Mouse (Mus musculus) thymus, postnatal 25 days (tissue): ENCODE measurements at regions not wholly inside any gene's neighbourhood (a gene's known extent, or its start where the extent isn't known, plus 50 kb on each side); places are given as distances from the start of the nearest gene placed in this dataset.

Experiments
- DNase-seq: peaks from one replicate; pipeline ENCODE4 v3.0.0; 2022

- no peak for DNase-seq
Observed at GRCm38 (mm10) chr15:93876335-93876734, 280.6 kb upstream of the Prickle1 start.

DNA sequence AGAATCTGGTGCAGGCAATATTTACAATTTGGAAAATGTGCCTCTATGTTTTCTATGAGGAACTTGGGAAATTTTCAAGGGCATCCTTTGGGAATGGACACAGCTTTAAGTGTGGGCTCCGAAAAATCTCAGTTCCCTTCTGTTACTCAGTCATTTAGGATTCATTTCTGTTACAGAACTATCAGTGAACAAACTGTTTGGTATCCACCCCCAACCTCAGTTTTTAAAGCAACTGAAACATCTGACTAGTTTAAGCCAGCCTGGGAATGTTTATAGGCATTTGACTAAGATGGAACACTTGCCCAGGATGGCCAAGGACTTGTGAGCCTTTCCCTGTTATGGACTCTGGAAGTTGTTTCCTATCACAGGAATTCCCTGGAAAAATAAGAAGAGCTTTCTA, 280.0 kb upstream of the Prickle1 start:
- no peak for DNase-seq

- no peak for DNase-seq
Observed at GRCm38 (mm10) chr15:93874206-93874605, 278.5 kb upstream of the Prickle1 start.

GRCm38 (mm10) chr15:93857336-93857901, 261.7 kb upstream of the Prickle1 start:
- no peak for DNase-seq

GRCm38 (mm10) chr15:93853221-93853620, 257.5 kb upstream of the Prickle1 start:
- no peak for DNase-seq

DNA sequence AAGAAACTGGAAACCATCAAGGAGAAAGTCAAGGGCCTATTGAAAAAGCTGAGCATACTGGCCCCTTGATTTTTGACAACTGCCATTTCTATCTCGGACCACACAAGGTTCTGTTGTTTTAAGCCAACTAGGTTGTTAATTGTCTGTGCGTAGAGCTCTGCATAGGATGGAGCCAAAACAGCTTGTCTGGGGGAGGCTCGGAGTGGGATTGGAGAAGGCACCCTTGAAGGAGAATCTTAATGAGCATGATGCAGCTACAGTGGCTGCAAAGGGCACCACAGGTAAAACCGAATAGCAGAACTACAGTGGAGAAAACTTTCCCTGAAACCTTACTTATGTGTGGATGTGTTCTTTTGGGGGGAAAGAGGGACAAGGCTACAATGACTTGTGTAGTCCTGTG, 256.4 kb upstream of the Prickle1 start:
- DNase-seq: no peak

- no peak for DNase-seq
Observed at GRCm38 (mm10) chr15:93850388-93850787, 254.7 kb upstream of the Prickle1 start.

GRCm38 (mm10) chr15:93848830-93849229, 253.1 kb upstream of the Prickle1 start:
- DNase-seq: no peak

DNA sequence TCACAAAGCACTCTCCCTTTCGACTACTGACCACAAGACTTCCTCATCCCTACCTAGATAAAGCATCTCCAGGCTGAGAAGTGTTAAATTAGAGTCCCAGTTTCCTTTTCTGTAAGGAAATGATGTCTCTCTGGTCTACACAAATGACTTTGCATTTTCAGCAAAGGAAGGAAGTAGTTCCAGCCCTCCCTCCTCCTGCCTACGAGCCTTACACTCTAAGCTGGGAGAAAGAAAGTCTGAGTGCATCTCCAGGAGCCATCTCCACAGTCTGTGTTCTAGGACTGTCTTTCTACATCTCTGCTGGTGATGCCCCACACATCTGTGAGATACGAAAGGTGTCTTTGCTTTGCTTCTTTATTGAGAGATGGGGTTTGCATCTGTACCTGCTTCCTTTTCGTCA, 251.1 kb upstream of the Prickle1 start:
- no peak for DNase-seq

- no peak for DNase-seq
Observed at GRCm38 (mm10) chr15:93845801-93846200, 250.1 kb upstream of the Prickle1 start.

DNA sequence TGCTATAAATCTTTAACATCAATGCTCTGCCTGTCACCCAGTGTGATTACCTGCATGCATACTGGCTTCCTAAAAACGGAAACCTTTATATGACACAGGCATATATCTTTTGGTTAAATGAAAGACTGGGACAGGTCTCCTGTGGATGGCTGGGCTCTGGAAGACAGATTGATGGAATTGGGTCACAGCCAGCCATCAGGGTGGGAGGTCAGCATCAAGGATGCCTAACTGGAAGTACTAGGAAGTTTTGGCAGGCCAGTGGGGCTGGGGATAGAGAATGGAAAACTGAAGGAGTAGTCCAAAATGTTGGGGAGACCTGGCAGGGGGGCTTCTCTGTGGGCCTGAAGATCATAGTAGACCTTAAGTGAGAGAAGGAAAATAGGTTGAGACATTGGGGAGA, 237.3 kb upstream of the Prickle1 start:
- DNase-seq: no peak

GRCm38 (mm10) chr15:93832431-93832936, 236.8 kb upstream of the Prickle1 start:
- peak; percentile 21 for DNase-seq

DNA sequence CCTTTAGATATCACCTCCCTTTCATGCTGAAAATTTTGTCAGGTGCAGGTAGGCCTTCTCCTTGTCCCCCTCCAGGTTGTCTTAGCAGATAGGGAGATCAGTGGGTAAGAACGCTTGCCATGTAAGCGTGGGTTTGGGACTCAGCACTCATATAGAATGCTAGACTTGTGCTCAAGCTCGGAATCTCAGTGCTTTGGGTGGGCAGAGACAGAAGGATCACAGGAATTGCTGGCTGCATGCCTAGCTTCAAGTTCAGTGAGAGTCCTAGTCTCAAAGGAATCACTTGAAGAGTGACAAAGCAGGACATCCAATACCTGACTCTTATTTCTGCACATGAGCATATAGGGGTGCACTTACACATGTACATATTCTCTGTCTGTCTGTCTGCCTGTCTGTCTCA, 235.5 kb upstream of the Prickle1 start:
- DNase-seq: no peak

DNA sequence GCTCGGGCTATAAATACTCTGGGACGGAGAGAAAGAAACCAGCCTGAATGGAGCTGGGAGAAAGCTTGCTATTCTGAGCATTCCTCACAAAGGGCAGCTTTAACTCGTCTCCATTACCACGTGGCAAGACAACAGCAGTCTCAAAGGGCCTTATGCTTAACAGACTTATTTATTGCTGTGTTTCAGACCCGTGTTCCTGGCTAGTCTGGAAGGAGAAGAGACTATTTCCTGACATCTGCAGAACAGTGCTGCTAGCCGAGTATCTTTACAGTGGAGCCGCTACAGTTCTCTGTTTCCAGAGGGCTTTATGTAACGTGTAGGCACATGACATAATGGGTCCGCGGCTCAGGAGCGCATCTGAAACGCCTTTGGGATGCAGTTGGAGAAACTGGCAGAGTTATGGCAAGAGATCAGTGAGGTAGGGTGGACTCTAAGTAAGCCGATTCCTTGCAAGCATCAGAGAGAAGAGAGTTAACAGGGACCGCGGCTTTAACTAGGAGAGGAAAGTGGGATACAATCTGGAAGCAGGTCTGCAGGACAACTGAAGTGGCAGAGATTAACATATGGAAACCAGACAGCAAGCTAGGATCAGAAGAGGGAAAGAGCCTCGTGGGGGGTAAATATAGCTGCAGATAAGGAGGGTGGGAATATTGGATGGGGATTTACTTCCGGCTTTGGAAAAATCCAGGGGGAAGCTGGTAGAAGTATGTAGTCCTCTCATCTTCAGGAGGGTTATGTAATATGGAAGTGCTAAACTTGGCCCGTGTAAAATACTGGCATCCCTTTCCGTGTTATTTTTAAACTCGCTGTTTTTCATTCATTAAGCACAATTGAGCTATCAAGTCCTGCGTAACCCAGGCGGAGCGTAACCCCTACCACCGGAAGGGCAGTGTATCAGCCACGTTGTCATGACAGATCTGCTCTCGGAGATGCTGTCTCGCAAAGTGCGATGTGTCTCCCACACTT, 229.3 kb upstream of the Prickle1 start:
- no peak for DNase-seq

DNA sequence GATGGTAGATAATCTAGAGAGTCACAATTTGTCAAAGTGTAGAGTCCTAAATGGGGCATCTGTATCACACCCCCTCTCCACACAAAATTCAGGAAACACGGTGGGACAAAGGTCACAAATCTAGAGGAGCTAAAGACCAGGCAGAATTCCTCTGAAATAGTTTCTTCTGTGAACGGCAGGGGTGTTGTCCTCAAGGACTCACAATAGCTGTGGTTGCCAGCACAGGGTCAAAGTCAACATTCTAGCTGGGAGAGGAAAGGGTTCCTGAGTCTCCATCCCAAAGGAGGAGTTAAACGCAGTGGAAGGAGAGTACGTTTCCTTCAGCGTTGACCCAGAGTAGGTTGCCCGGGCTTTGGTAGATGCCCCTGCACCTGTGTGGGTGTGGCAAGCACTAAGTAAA, 225.5 kb upstream of the Prickle1 start:
- no peak for DNase-seq

- no peak for DNase-seq
Observed at GRCm38 (mm10) chr15:93812011-93812410, 216.3 kb upstream of the Prickle1 start.

DNA sequence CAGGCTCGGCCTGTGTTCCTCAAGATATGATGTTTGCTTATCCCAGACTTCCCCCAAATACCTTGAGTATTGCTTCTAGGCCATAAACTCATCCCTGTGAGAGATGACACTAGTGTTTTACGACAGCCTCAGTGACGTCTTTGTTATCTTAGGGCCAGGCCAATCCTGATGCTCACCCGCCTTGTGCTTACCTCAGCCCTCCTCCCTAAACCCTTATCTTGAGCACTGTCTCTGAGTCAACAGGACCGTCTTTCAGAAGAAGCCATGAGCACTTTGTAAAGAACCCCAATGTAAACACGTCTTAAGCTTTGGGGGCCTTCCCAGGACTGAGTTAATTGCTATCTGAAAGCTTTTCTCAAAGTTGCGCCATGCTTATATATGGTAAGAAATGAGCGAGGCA, 212.3 kb upstream of the Prickle1 start:
- DNase-seq: no peak

DNA sequence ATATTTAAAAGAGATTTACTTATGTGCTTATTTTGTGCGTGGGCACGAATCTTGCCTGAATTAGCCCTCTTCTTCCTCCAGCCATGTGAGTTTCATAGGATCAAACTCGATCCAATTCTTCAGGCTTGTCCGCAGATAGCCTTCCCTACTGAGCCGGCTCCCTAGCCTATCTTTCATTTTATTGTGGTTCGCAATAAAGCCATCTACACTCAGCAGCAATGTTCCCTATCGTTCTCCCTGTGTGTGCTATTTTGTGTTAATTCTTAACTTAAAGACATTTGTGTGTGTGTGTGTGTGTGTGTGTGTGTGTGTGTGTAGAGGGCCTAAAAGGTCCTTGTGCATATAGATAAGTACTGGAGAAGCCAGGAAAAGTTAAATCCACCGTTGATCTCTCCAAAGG, 211.8 kb upstream of the Prickle1 start:
- DNase-seq: no peak

DNA sequence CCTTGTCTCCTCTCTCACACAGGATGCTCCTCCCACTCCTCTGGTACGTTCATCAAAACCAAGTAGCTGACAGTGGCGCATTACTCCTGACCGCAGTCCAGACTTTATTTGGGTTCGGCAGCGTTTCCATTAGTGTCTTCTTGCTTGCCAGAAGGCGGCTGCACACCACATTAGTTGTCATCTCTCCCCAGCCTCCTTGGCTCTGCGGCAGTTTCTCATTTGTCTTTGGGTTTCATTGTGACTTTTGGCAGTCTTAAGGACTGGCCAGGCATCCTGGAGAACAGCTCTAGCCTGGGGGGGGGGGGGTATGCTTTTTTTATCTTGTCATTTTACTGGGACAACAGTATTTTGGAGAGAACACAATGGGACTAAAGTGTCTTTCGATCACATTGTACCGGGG, 209.0 kb upstream of the Prickle1 start:
- DNase-seq: no peak

DNA sequence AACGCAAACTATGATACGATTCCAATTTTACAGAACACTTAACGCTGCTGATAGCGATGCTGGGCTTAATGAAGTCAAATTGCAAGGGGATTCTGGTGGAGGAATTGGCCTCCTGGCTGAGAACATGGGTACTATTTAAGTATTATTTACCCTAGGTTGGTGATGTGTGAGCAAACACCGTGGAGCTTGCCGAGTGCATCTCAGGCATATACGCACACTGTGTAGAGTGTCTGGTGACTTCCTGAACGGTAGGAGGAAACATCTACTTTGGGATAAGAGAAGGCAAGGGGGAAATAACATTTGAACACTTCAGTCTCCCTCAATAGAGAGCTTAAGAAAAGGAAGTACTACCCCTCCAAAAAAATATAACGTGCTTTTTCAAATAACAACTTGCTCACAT, 194.8 kb upstream of the Prickle1 start:
- no peak for DNase-seq

GRCm38 (mm10) chr15:93789762-93790161, 194.1 kb upstream of the Prickle1 start:
- DNase-seq: no peak

DNA sequence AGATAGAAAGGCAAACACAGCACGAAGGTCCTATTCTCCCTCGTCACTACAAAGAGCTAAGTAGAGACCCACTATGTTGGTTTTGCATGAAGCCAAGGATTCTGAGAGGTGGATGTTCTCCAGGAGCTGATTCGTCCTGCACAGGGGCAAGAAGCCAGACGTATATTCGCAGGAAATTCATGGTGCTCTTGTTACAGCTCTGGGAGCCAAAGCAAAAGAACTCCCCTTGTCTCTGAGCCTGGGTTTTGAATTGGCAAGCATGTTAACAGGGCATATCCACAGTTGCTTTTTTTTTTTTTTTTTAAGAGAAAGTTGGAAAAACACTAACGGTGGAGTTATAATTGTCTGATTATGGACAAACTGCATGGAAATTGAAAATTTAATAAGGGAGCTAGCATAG, 191.7 kb upstream of the Prickle1 start:
- no peak for DNase-seq

DNA sequence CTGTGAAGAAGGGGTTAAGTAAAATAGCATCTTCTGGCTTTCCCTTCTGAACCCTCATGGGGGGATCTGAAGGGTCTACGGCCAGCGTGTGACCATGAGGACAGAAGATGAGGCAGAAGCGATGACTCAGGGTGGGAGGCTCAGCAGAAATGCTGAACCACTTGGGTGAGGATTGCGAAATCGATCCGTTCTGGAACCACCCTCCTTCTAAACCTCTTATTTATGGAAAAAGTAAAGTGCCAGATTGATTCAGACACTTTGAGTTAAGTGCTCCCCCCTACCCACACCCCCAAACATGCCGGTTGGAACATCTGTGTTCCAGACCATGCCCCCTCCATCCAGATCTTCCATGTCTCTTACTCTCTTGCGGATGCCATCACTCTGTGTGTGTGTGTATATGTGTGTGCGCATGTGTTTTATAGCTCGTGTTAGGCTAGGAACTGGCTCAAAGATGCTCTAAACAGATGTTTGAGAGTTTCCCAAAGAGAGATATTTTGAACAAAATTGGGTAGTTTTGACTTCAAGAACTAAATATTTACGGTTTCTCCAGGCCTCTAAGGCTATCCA, 190.2 kb upstream of the Prickle1 start:
- DNase-seq: no peak

DNA sequence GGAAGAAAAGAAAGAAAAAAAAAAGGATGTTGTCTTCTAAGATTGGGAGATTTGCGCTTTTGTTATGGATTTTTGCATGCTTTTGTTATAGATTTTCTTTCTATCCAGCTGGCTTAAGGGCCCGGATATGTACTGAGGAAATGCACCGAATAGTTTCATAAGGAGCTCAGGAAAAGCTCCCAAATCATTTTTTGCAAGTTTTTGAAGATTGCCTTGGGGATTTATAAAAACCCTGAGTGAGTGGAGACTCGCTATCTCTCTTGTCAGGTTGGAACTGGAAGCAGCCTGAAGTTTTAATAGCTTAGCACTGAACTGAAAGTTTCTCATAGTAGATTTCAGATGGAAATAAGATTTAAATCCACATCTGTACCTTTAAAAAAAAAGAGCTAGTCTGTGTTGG, 188.0 kb upstream of the Prickle1 start:
- DNase-seq: no peak
